Mouse (Mus musculus) stomach, embryonic 15.5 days (tissue): ENCODE results near the gene Ccdc167. TPM values are rescaled to one million over a fixed set of nuclear protein-coding genes. Genes with fewer than 3 reads are reported as not detected.

Experiments
- ATAC-seq: fragments of 200-750 bp; cut with Nextera tagmentation; 2 replicates; pipeline ENCODE4 v1.8.0; 2017; ENCODE audit warnings: low read depth, moderate number of reproducible peaks, moderate TSS enrichment; ENCODE audit not compliant: insufficient read depth, low FRiP score
- H3K27ac ChIP-seq: fragments of 300-500 bp; sonication (generic); 2 replicates; pipeline ENCODE4 v1.5.1; 2015; ENCODE audit warnings: mild to moderate bottlenecking, inconsistent platforms
- H3K27me3 ChIP-seq: fragments of 300-500 bp; sonication (generic); replicated peaks from 2 replicates; pipeline ENCODE4 v1.6.1; 2015; ENCODE audit warnings: inconsistent platforms
- H3K36me3 ChIP-seq: fragments of 300-500 bp; sonication (generic); 2 replicates; pipeline ENCODE4 v1.6.1; 2015; ENCODE audit warnings: inconsistent platforms
- H3K4me1 ChIP-seq: fragments of 300-500 bp; sonication (generic); 2 replicates; pipeline ENCODE4 v1.6.1; 2015; ENCODE audit warnings: inconsistent platforms
- H3K4me2 ChIP-seq: fragments of 300-500 bp; sonication (generic); 2 replicates; pipeline ENCODE4 v1.6.1; 2015; ENCODE audit warnings: mild to moderate bottlenecking, inconsistent platforms
- H3K4me3 ChIP-seq: fragments of 300-500 bp; sonication (generic); replicated peaks from 2 replicates; pipeline ENCODE4 v1.5.1; 2015; ENCODE audit warnings: inconsistent platforms
- H3K9ac ChIP-seq: fragments of 300-500 bp; sonication (generic); 2 replicates; pipeline ENCODE4 v1.6.1; 2015; ENCODE audit warnings: inconsistent platforms
- H3K9me3 ChIP-seq: fragments of 300-500 bp; sonication (generic); 2 replicates; pipeline ENCODE4 v1.6.1; 2016; ENCODE audit warnings: inconsistent platforms
- WGBS: fragments of 180-500 bp; shearing (Covaris S2); methylation state at CpG from one replicate; pipeline ENCODE4 v1.1.7; 2015; 5-methylcytosine and 5-hydroxymethylcytosine counted together
- polyA plus RNA-seq: library from polyadenylated mRNA; unstranded; fragments of >200 nt; fragmentation: Nextera tagmentation; extraction: Ambion mirVana; gene quantifications from 2 replicates; pipeline ENCODE4 v1.2.1, GENCODE M21; 2015

The Ccdc167 gene
- polyA plus RNA-seq, 1 experiment from 2014 or later: 14.1 TPM

DNA sequence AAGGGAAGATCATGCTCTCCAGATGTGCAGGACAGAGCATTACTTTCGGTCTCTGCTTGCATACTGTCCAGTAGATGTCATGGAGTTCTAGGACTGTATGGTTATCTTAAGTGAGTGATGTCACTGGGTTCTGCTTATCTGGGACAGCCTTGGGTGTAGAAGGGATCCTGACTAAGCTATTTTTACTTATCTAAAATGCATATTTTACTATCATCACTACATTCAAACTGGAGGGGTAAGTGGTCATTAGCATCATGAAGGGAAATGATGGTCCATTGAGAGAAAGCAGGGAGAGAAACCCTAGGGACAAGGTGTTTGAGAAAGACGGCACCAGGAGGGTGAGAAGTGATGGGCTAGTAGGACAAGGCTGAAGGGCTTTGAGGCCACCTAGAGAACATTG is 58.6 kb downstream of the Ccdc167 start:
- peak; percentile 67 for ATAC-seq
- WGBS: 82% methylated on average over 2 of the region's 2 CpGs
- no peaks in the 10 kb centered on the region for H3K4me1 ChIP-seq

GRCm38 (mm10) chr17:29642219-29642618 is 74.6 kb downstream of the Ccdc167 start:
- Histone ChIP-seq H3K27me3 (no peaks in the 10 kb centered on the region), H3K4me1 (no peaks in the 10 kb centered on the region), H3K9ac (no peak overlapping the region), H3K27ac (no peak overlapping the region), H3K4me3 (no peak overlapping the region), H3K9me3 (no peaks in the 10 kb centered on the region), H3K4me2 (no peak overlapping the region), H3K36me3 (peaks cover 26% of the 10 kb centered on the region)
- ATAC-seq: no peak
- 51% methylated on average over 3 of the region's 3 CpGs for WGBS

More for the DNA sequence above, 58.6 kb downstream of the Ccdc167 start:
- Histone ChIP-seq H3K4me2 (no peak overlapping the region), H3K27ac (no peak overlapping the region), H3K9me3 (no peaks in the 10 kb centered on the region), H3K36me3 (peaks cover 5% of the 10 kb centered on the region; the same call in 1 of the 2 replicates), H3K9ac (no peak overlapping the region), H3K27me3 (no peaks in the 10 kb centered on the region), H3K4me3 (no peak overlapping the region)

DNA sequence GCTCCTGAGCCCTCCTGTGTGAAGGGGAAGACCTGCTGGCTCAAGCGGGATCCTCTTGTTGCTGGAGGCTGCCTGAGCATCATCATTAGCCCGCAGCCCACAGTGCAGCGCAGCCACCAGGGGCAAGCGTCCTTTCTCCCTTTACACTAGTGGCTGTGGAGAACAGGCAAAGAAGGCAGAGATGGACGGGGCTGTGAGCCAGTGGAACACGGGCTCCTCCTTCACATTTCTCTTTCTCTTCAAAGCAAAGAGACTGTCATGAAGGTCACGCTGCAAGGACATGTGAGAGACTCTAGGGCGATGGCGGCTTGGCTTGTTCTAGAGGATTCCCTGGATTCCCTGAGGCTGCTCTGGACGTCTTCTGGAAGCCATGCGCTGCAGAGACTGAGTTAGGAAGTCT is 75.9 kb downstream of the Ccdc167 start:
- H3K4me3 ChIP-seq: no peak overlapping the region
- H3K27ac ChIP-seq: no peak overlapping the region
- no peaks in the 10 kb centered on the region for H3K9me3 ChIP-seq
- no peak overlapping the region for H3K9ac ChIP-seq
- H3K27me3 ChIP-seq: no peaks in the 10 kb centered on the region
- H3K4me2 ChIP-seq: no peak overlapping the region
- 94% methylated on average over 11 of the region's 11 CpGs for WGBS
- H3K4me1 ChIP-seq: no peaks in the 10 kb centered on the region
- peaks cover 33% of the 10 kb centered on the region for H3K36me3 ChIP-seq
- ATAC-seq: no peak

- H3K4me1 ChIP-seq: no peaks in the 10 kb centered on the region
- H3K27ac ChIP-seq: no peak overlapping the region
- ATAC-seq: no peak
- no peak overlapping the region for H3K4me2 ChIP-seq
- H3K9ac ChIP-seq: no peak overlapping the region
- H3K4me3 ChIP-seq: no peak overlapping the region
- peaks cover 54% of the 10 kb centered on the region for H3K36me3 ChIP-seq
- WGBS: 73% methylated on average over 8 of the region's 8 CpGs
- H3K9me3 ChIP-seq: no peaks in the 10 kb centered on the region
- H3K27me3 ChIP-seq: no peaks in the 10 kb centered on the region
These were observed 78.9 kb downstream of the Ccdc167 start for GRCm38 (mm10) chr17:29637895-29638294.

GRCm38 (mm10) chr17:29637377-29637776 is 79.5 kb downstream of the Ccdc167 start:
- Histone ChIP-seq H3K27me3 (no peaks in the 10 kb centered on the region), H3K4me2 (no peak overlapping the region), H3K27ac (no peak overlapping the region), H3K9me3 (no peaks in the 10 kb centered on the region), H3K36me3 (peaks cover 54% of the 10 kb centered on the region), H3K4me1 (no peaks in the 10 kb centered on the region), H3K9ac (no peak overlapping the region), H3K4me3 (no peak overlapping the region)
- no peak for ATAC-seq
- WGBS: 89% methylated on average over 4 of the region's 4 CpGs

Other genes starting within 250 kb of the Ccdc167 start
- 11.5 and 20.9 TPM in 2 replicates for gene Pim1, start 226.3 kb downstream of the Ccdc167 start, polyA plus RNA-seq
- gene Gm17657, start 167.4 kb downstream of the Ccdc167 start, polyA plus RNA-seq: not detected in 2 replicates
- gene Tbc1d22b, start 167.3 kb downstream of the Ccdc167 start, polyA plus RNA-seq: 12.2 and 14.8 TPM in 2 replicates
- 0.93 and 1.3 TPM in 2 replicates for gene Tmem217, start 164.7 kb downstream of the Ccdc167 start, polyA plus RNA-seq
- gene Rnf8, start 102.3 kb downstream of the Ccdc167 start, polyA plus RNA-seq: 66.3 and 70.8 TPM in 2 replicates
- gene Gm28043, start 102.2 kb downstream of the Ccdc167 start, polyA plus RNA-seq: 2.6 and 3.0 TPM in 2 replicates
- 95.8 and 97.9 TPM in 2 replicates for gene Cmtr1, start 56.4 kb downstream of the Ccdc167 start, polyA plus RNA-seq